Mouse (Mus musculus) midbrain, embryonic 11.5 days (tissue): ENCODE data around the gene Ube2s. TPM values are rescaled to one million over a fixed set of nuclear protein-coding genes. Genes with fewer than 3 reads are reported as not detected.
"Not testable (repeated sequence)": the region's sequence is repeated elsewhere in the genome, so short reads cannot be mapped to it uniquely, and the experiment has no call there.

Experiments
- ATAC-seq: fragments of 200-750 bp; cut with Nextera tagmentation; 2 replicates; pipeline ENCODE4 v1.8.0; 2017; ENCODE audit warnings: moderate TSS enrichment, moderate library complexity; ENCODE audit not compliant: low FRiP score
- DNase-seq: peaks from one replicate; pipeline ENCODE4 v3.0.0; 2015; ENCODE audit warnings: low spot score; ENCODE audit errors: missing footprints
- H3K27ac ChIP-seq: fragments of 300-500 bp; sonication (generic); 2 replicates; pipeline ENCODE4 v1.5.1; 2014; ENCODE audit warnings: low read depth, low read length
- H3K27me3 ChIP-seq: fragments of 300-500 bp; sonication (generic); 2 replicates; pipeline ENCODE4 v1.6.1; 2014; ENCODE audit warnings: mild to moderate bottlenecking, low read length, moderate library complexity, mixed read lengths; ENCODE audit not compliant: control insufficient read depth, insufficient read depth
- H3K36me3 ChIP-seq: fragments of 300-500 bp; sonication (generic); 2 replicates; pipeline ENCODE4 v1.6.1; 2014; ENCODE audit warnings: mild to moderate bottlenecking, low read length, moderate library complexity, mixed read lengths; ENCODE audit not compliant: control insufficient read depth, insufficient read depth
- H3K4me1 ChIP-seq: fragments of 300-500 bp; sonication (generic); 2 replicates; pipeline ENCODE4 v1.6.1; 2014; ENCODE audit warnings: low read length; ENCODE audit not compliant: control insufficient read depth, insufficient read depth
- H3K4me2 ChIP-seq: fragments of 300-500 bp; sonication (generic); 2 replicates; pipeline ENCODE4 v1.6.1; 2014; ENCODE audit warnings: mild to moderate bottlenecking, moderate library complexity
- H3K4me3 ChIP-seq: fragments of 300-500 bp; sonication (generic); 2 replicates; pipeline ENCODE4 v1.5.1; 2014; ENCODE audit warnings: low read depth, low read length
- H3K9ac ChIP-seq: fragments of 300-500 bp; sonication (generic); 2 replicates; pipeline ENCODE4 v1.6.1; 2014; ENCODE audit warnings: low read length
- H3K9me3 ChIP-seq: fragments of 300-500 bp; sonication (generic); 2 replicates; pipeline ENCODE4 v1.6.1; 2016; ENCODE audit warnings: low read length; ENCODE audit not compliant: control insufficient read depth
- WGBS: fragments of 180-500 bp; shearing (Covaris S2); extraction: QIAGEN DNeasy Blood & Tissue Kit; methylation state at CpG from one replicate; pipeline ENCODE4 v1.1.7; 2014; 5-methylcytosine and 5-hydroxymethylcytosine counted together
- polyA plus RNA-seq: library from polyadenylated mRNA; unstranded; fragments of >200 nt; fragmentation: Nextera tagmentation; extraction: Ambion mirVana; gene quantifications from 2 replicates; pipeline ENCODE4 v1.2.1, GENCODE M21; 2014

Ube2s gene
- polyA plus RNA-seq, 1 experiment from 2014 or later = 412 TPM

DNA sequence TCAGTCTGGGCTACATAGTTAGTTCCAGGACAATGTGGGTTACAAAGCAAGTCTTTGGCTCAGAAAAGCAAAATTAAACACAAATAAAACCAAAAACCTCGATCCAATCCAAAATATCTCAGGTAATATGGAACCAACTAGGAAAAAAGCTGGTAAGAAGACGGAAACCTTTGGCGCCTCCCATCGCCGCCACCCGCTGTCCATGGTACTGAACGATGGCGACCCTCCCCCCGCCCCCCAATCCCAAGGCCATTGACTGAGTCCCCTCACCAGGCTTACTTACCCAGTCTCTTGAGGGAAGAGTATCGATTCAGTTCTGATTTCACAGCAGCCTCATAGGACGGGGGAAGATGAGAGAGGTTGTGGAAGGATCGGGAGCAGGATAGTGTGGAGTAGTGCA is 18.1 kb upstream of the Ube2s start:
- H3K27me3 ChIP-seq = peaks cover 5% of the 10 kb centered on the region; the same call in 1 of the 2 replicates
- H3K9me3 ChIP-seq = no peaks in the 10 kb centered on the region
- WGBS = 11% methylated on average over 12 of the region's 12 CpGs
- H3K9ac ChIP-seq = no peak overlapping the region
- H3K36me3 ChIP-seq = no peaks in the 10 kb centered on the region
- no peak overlapping the region for H3K4me2 ChIP-seq
- no peak overlapping the region for H3K4me3 ChIP-seq
- ATAC-seq (peak; percentile 45; the same call in 1 of the 2 replicates), DNase-seq (peak; percentile 81)
- H3K27ac ChIP-seq = no peak overlapping the region
- no peaks in the 10 kb centered on the region for H3K4me1 ChIP-seq

DNA sequence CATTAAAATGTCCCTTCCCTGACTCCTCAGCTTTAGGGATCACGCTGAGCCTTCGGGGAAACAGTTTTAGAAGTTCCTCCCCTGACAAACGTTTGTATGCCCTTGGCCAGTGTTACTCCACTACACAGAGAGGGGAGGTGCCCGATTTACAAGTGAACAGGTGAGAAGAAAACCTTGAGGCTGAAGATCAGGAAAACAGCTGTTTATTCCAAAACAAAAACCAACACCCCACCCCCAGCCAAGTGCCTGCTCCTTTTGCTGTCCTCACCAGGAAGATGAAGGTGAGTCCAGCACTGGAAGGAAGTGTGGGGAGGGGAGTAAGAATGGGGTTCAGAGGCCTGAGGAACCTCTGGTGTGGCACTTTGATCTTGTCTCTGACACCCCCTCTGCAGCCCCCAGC is 13.0 kb upstream of the Ube2s start:
- Histone ChIP-seq H3K4me2 (no peak overlapping the region), H3K4me3 (no peak overlapping the region), H3K4me1 (no peaks in the 10 kb centered on the region), H3K9ac (no peak overlapping the region), H3K9me3 (no peaks in the 10 kb centered on the region), H3K36me3 (no peaks in the 10 kb centered on the region), H3K27me3 (no peaks in the 10 kb centered on the region), H3K27ac (no peak overlapping the region)
- WGBS = 50% methylated on average over 4 of the region's 4 CpGs
- DNase-seq (no peak), ATAC-seq (no peak)

- no peak for ATAC-seq
- H3K4me3 ChIP-seq = no peak overlapping the region
- 75% methylated on average over 6 of the region's 6 CpGs for WGBS
Observed at GRCm38 (mm10) chr7:4822162-4822907, 9.9 kb upstream of the Ube2s start.

DNA sequence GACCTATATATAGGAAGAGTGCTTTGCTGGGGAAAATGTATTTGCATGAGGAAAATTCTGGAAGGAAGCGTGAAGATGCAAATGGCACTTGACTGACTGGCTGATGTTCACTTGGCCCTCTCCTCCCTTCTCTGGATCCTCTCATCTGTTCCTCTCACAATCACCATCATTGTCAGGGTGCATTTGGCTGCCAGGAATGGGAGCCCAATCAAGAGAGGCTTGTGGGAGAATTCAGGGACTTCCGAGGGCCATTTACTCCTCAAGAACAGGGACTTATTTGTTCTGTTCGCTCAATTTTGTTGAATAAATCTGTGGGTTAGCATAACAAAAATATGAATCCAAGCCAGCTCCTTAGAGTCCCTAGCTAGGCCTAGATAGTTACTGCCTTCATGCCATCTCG is 9.3 kb upstream of the Ube2s start:
- no peak overlapping the region for H3K27ac ChIP-seq
- H3K4me3 ChIP-seq = no peak overlapping the region
- no peak overlapping the region for H3K4me2 ChIP-seq
- ATAC-seq = no peak
- 75% methylated on average over 4 of the region's 4 CpGs for WGBS
- no peaks in the 10 kb centered on the region for H3K9me3 ChIP-seq
- H3K9ac ChIP-seq = no peak overlapping the region
- DNase-seq = no peak
- no peaks in the 10 kb centered on the region for H3K36me3 ChIP-seq
- H3K27me3 ChIP-seq = no peaks in the 10 kb centered on the region
- H3K4me1 ChIP-seq = no peaks in the 10 kb centered on the region

More at GRCm38 (mm10) chr7:4822162-4822907, 9.9 kb upstream of the Ube2s start:
- no peak for DNase-seq
- H3K9me3 ChIP-seq = no peaks in the 10 kb centered on the region
- no peak overlapping the region for H3K4me2 ChIP-seq
- H3K9ac ChIP-seq = no peak overlapping the region
- no peaks in the 10 kb centered on the region for H3K27me3 ChIP-seq
- H3K4me1 ChIP-seq = no peaks in the 10 kb centered on the region
- no peaks in the 10 kb centered on the region for H3K36me3 ChIP-seq
- H3K27ac ChIP-seq = no peak overlapping the region

- H3K9me3 ChIP-seq, H3K4me2 ChIP-seq, H3K36me3 ChIP-seq, H3K4me1 ChIP-seq, H3K4me3 ChIP-seq, H3K9ac ChIP-seq, H3K27me3 ChIP-seq, H3K27ac ChIP-seq, DNase-seq, ATAC-seq: not testable (repeated sequence)
- WGBS = 93% methylated on average over 7 of the region's 7 CpGs
Observed at GRCm38 (mm10) chr7:4820925-4821324, 8.5 kb upstream of the Ube2s start.

- no peaks in the 10 kb centered on the region for H3K9me3 ChIP-seq
- peaks cover 6% of the 10 kb centered on the region for H3K4me1 ChIP-seq
- H3K4me3 ChIP-seq = no peak overlapping the region
- H3K27ac ChIP-seq = no peak overlapping the region
- DNase-seq (no peak), ATAC-seq (no peak)
- H3K36me3 ChIP-seq = no peaks in the 10 kb centered on the region
- no peaks in the 10 kb centered on the region for H3K27me3 ChIP-seq
- no peak overlapping the region for H3K9ac ChIP-seq
- no peak overlapping the region for H3K4me2 ChIP-seq
Observed at GRCm38 (mm10) chr7:4816559-4816958, 4.2 kb upstream of the Ube2s start.

- no peak for DNase-seq
- 25% methylated on average over 8 of the region's 8 CpGs for WGBS
Observed at GRCm38 (mm10) chr7:4813105-4813791, 858 bp upstream of the Ube2s start.

GRCm38 (mm10) chr7:4811842-4812302 is 518 bp downstream of the Ube2s start:
- peak overlapping the region; percentile 64 for H3K4me2 ChIP-seq
- H3K9ac ChIP-seq = peak overlapping the region; percentile 99
- peaks cover 22% of the 10 kb centered on the region for H3K4me1 ChIP-seq
- H3K4me3 ChIP-seq = peak overlapping the region; percentile 99
- WGBS = under 1% methylated on average over 22 of the region's 36 CpGs
- no peaks in the 10 kb centered on the region for H3K27me3 ChIP-seq
- DNase-seq = peak; percentile 92
- no peak; the same call in 1 of the 2 replicates for ATAC-seq
- H3K27ac ChIP-seq = peak overlapping the region; percentile 79; the same call in 1 of the 2 replicates
- no peaks in the 10 kb centered on the region for H3K9me3 ChIP-seq
- peaks cover 22% of the 10 kb centered on the region for H3K36me3 ChIP-seq

More at GRCm38 (mm10) chr7:4813105-4813791, 858 bp upstream of the Ube2s start:
- H3K9ac ChIP-seq = peak overlapping the region; percentile 64
- peak overlapping the region; percentile 64 for H3K4me2 ChIP-seq
- peak overlapping the region; percentile 99 for H3K4me3 ChIP-seq
- H3K9me3 ChIP-seq = no peaks in the 10 kb centered on the region
- peaks cover 13% of the 10 kb centered on the region; the same call in 1 of the 2 replicates for H3K36me3 ChIP-seq
- H3K27me3 ChIP-seq = no peaks in the 10 kb centered on the region
- ATAC-seq = no peak
- peak overlapping the region; percentile 42; the same call in 1 of the 2 replicates for H3K27ac ChIP-seq
- peaks cover 22% of the 10 kb centered on the region for H3K4me1 ChIP-seq

DNA sequence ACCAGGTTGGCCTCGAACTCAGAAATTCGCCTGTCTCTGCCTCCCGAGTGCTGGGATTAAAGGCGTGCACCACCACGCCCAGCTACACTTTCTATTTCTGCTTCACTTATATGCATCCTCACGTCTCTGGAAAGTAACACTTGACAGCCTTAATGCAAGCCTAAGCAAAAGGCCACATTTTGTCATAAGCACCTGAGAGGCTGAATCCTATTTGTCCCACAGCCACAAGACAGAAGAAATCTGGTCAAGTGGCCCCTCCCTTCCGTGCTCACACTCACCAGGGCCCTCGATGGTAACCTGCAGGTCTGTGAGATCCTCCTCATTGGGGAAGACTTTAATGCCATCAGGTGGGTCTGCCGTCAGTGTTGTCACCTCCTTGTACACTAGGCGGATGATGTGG is 1.3 kb downstream of the Ube2s start:
- Histone ChIP-seq H3K4me1 (peaks cover 22% of the 10 kb centered on the region), H3K4me3 (peak overlapping the region; percentile 99), H3K9ac (peak overlapping the region; percentile 99), H3K4me2 (peak overlapping the region; percentile 64), H3K36me3 (peaks cover 26% of the 10 kb centered on the region)
- not testable (repeated sequence) for H3K27ac ChIP-seq, H3K27me3 ChIP-seq, H3K9me3 ChIP-seq, ATAC-seq, DNase-seq
- WGBS = 40% methylated on average over 10 of the region's 10 CpGs
